Comparison of ENCODE assay signal across 8 mouse cellular contexts in genomic region chr9:119510902-119511301, GRCm38 (mm10).
DNase-seq lines count a peak whose midpoint lies in the region; ATAC-seq and TF ChIP-seq lines count a peak whose summit lies in the region.

No protein-coding gene starts in this region.

- TF ChIP-seq CTCF in heart, adult 2 months (IDR thresholded peaks at IDR 0.05), result no peak
- TF ChIP-seq CTCF in midbrain, postnatal 0 days (IDR thresholded peaks at IDR 0.05), result no peak
- TF ChIP-seq CTCF in layer of hippocampus, adult 2 months (conservative IDR thresholded peaks at IDR 0.05), result no peak

- peak overlapping the region; percentile 43 for H3K27ac ChIP-seq in heart, adult 2 months
- H3K27ac ChIP-seq in midbrain, postnatal 0 days (ENCODE audit: low read depth, low read length), result no peak overlapping the region
- H3K27ac ChIP-seq in midbrain, embryonic 11.5 days (ENCODE audit: low read depth, low read length), result no peak overlapping the region
- no peak overlapping the region for H3K27ac ChIP-seq in layer of hippocampus, adult 2 months

- H3K9me3 ChIP-seq in midbrain, postnatal 0 days (ENCODE audit: low read length), result 0 out of 2 replicates have a peak, but pooled peaks cover 3% of the 10 kb centered on the region
- peaks cover 3% of the 10 kb centered on the region; the same call in 1 of the 2 replicates for H3K9me3 ChIP-seq in midbrain, embryonic 11.5 days (ENCODE audit: control insufficient read depth, low read length)

- no peak overlapping the region for H3K4me2 ChIP-seq in midbrain, postnatal 0 days (ENCODE audit: low read depth, low read length, poor library complexity, severe bottlenecking)
- no peak overlapping the region for H3K4me2 ChIP-seq in midbrain, embryonic 11.5 days

- TF ChIP-seq POLR2A in heart, adult 2 months (IDR thresholded peaks at IDR 0.05; ENCODE audit: insufficient read depth, low read depth, low read length), result no peak

- H3K27me3 ChIP-seq in heart, adult 2 months (ENCODE audit: control insufficient read depth, insufficient read depth, low read length), result no peaks in the 10 kb centered on the region
- H3K27me3 ChIP-seq in midbrain, postnatal 0 days (ENCODE audit: insufficient read depth, low read length), result peaks cover 11% of the 10 kb centered on the region
- peaks cover 16% of the 10 kb centered on the region for H3K27me3 ChIP-seq in midbrain, embryonic 11.5 days (ENCODE audit: control insufficient read depth, insufficient read depth, low read length)

- intact Hi-C loops in heart, adult 2 months (cut with DNase I), result loop anchor here (10.0 kb wide), 1 partner anchor 64 kb away; the partner anchor contains the start of gene Scn5a

- ATAC-seq in midbrain, postnatal 0 days (ENCODE audit: low FRiP score), result no peak
- no peak for ATAC-seq in midbrain, embryonic 11.5 days (ENCODE audit: low FRiP score)

- H3K4me1 ChIP-seq in heart, adult 2 months (ENCODE audit: control insufficient read depth, insufficient read depth, low read length), result no peaks in the 10 kb centered on the region
- no peaks in the 10 kb centered on the region for H3K4me1 ChIP-seq in midbrain, postnatal 0 days (ENCODE audit: insufficient read depth, low read length)
- H3K4me1 ChIP-seq in midbrain, embryonic 11.5 days (ENCODE audit: control insufficient read depth, insufficient read depth, low read length), result no peaks in the 10 kb centered on the region

- H3K4me3 ChIP-seq in heart, adult 2 months, result no peak overlapping the region
- no peak overlapping the region for H3K4me3 ChIP-seq in midbrain, postnatal 0 days (ENCODE audit: low read depth, low read length)
- no peak overlapping the region for H3K4me3 ChIP-seq in midbrain, embryonic 11.5 days (ENCODE audit: low read depth, low read length)
- H3K4me3 ChIP-seq in layer of hippocampus, adult 2 months, result no peak overlapping the region

- WGBS in heart, adult 2 months, result 36% methylated on average over 6 of the region's 6 CpGs
- WGBS in midbrain, postnatal 0 days, result 65% methylated on average over 6 of the region's 6 CpGs
- WGBS in midbrain, embryonic 11.5 days, result 79% methylated on average over 6 of the region's 6 CpGs

- peak in 1 of 2 experiments; percentile 23 for DNase-seq in heart, adult 2 months
- DNase-seq in heart, adult 9 months (ENCODE audit: low spot score in 2 of 2), result no peak
- peak; percentile 86 for DNase-seq in midbrain, postnatal 0 days (ENCODE audit: low spot score)
- DNase-seq in midbrain, embryonic 11.5 days (ENCODE audit: low spot score, missing footprints), result no peak
- peak; percentile 30 to 58 for DNase-seq in layer of hippocampus, adult 2 months (ENCODE audit: low spot score in 2 of 2)
- peak; percentile 23 to 30 for DNase-seq in right cerebral cortex, postnatal 36 days (ENCODE audit: low spot score in 2 of 2)
- no peak for DNase-seq in spleen, postnatal 4 days (ENCODE audit: low spot score in 2 of 2)
- DNase-seq in testis, postnatal 10 days (ENCODE audit: low spot score), result no peak

- no peaks in the 10 kb centered on the region for H3K79me2 ChIP-seq in heart, adult 2 months (replicated peaks; ENCODE audit: control insufficient read depth, insufficient read depth, low read length)

- H3K9ac ChIP-seq in heart, adult 2 months (ENCODE audit: low read depth, low read length), result no peak overlapping the region
- H3K9ac ChIP-seq in midbrain, postnatal 0 days (replicated peaks; ENCODE audit: low read length, poor library complexity, severe bottlenecking), result no peak overlapping the region
- H3K9ac ChIP-seq in midbrain, embryonic 11.5 days (ENCODE audit: low read length), result no peak overlapping the region

- TF ChIP-seq EP300 in heart, adult 2 months (IDR thresholded peaks at IDR 0.05; ENCODE audit: insufficient read depth, low read depth, low read length), result no peak

- H3K36me3 ChIP-seq in heart, adult 2 months (ENCODE audit: control insufficient read depth, insufficient read depth, low read length), result no peaks in the 10 kb centered on the region
- H3K36me3 ChIP-seq in midbrain, postnatal 0 days (ENCODE audit: insufficient read depth, low read length), result no peaks in the 10 kb centered on the region
- no peaks in the 10 kb centered on the region for H3K36me3 ChIP-seq in midbrain, embryonic 11.5 days (ENCODE audit: control insufficient read depth, insufficient read depth, low read length)

Comparison
In these comparisons a context has a peak if more than half of its experiments do, and no peak if none do; other contexts are left out.
1. DNase-seq: peak in midbrain, postnatal 0 days (single experiment), layer of hippocampus, adult 2 months (2 of 2) and right cerebral cortex, postnatal 36 days (2 of 2); none in heart, adult 9 months (0 of 2), midbrain, embryonic 11.5 days (single experiment), spleen, postnatal 4 days (0 of 2) and testis, postnatal 10 days (single experiment).